Mouse (Mus musculus) embryonic facial prominence, embryonic 14.5 days (tissue): ENCODE measurements around the gene Olfr507. TPM values are rescaled to one million over a fixed set of nuclear protein-coding genes. Genes with fewer than 3 reads are reported as not detected.

Experiments used
- ATAC-seq: fragments of 200-750 bp; cut with Nextera tagmentation; 2 replicates; pipeline ENCODE4 v1.8.0; 2017; ENCODE audit warnings: low read depth, moderate number of reproducible peaks, moderate TSS enrichment
- DNase-seq: peaks from one replicate; pipeline ENCODE4 v3.0.0-alpha.2; 2015; ENCODE audit warnings: low spot score
- H3K27ac ChIP-seq: fragments of 300-500 bp; sonication (generic); replicated peaks from 2 replicates; pipeline ENCODE4 v1.5.1; 2014; ENCODE audit warnings: low read depth, mild to moderate bottlenecking, low read length, moderate library complexity
- H3K27me3 ChIP-seq: fragments of 300-500 bp; sonication (generic); replicated peaks from 2 replicates; pipeline ENCODE4 v1.6.1; 2014; ENCODE audit warnings: low read length; ENCODE audit not compliant: control insufficient read depth, insufficient read depth
- H3K36me3 ChIP-seq: fragments of 300-500 bp; sonication (generic); 2 replicates; pipeline ENCODE4 v1.6.1; 2014; ENCODE audit warnings: low read length, mixed read lengths; ENCODE audit not compliant: control insufficient read depth, insufficient read depth
- H3K4me1 ChIP-seq: fragments of 300-500 bp; sonication (generic); 2 replicates; pipeline ENCODE4 v1.6.1; 2014; ENCODE audit warnings: antibody characterized with exemption, low read length; ENCODE audit not compliant: control insufficient read depth, insufficient read depth
- H3K4me2 ChIP-seq: fragments of 300-500 bp; sonication (generic); 2 replicates; pipeline ENCODE4 v1.6.1; 2014; ENCODE audit warnings: low read depth, mild to moderate bottlenecking, low read length, moderate library complexity, mixed read lengths
- H3K4me3 ChIP-seq: fragments of 300-500 bp; sonication (generic); 2 replicates; pipeline ENCODE4 v1.5.1; 2014; ENCODE audit warnings: low read depth, mild to moderate bottlenecking, low read length
- H3K9ac ChIP-seq: fragments of 300-500 bp; sonication (generic); 2 replicates; pipeline ENCODE4 v1.6.1; 2014; ENCODE audit warnings: low read depth, mild to moderate bottlenecking, low read length, moderate library complexity, mixed read lengths
- H3K9me3 ChIP-seq: fragments of 300-500 bp; sonication (generic); 2 replicates; pipeline ENCODE4 v1.6.1; 2016; ENCODE audit warnings: low read length; ENCODE audit not compliant: control insufficient read depth
- WGBS: fragments of 180-500 bp; shearing (Covaris S2); extraction: QIAGEN DNeasy Blood & Tissue Kit; methylation state at CpG from one replicate; pipeline ENCODE4 v1.1.7; 2014; 5-methylcytosine and 5-hydroxymethylcytosine counted together
- polyA plus RNA-seq: library from polyadenylated mRNA; unstranded; fragments of >200 nt; fragmentation: Nextera tagmentation; extraction: Ambion mirVana; gene quantifications from 2 replicates; pipeline ENCODE4 v1.2.1, GENCODE M21; 2014

Gene Olfr507
- polyA plus RNA-seq, 1 experiment from 2014 or later: not detected

- Histone ChIP-seq H3K4me2 (no peak within 1 kb of the TSS), H3K27ac (no peak within 1 kb of the TSS), H3K4me3 (no peak within 1 kb of the TSS), H3K9ac (no peak within 1 kb of the TSS), H3K9me3 (no peaks in the 10 kb centered on the region), H3K36me3 (no peaks in the 10 kb centered on the region), H3K27me3 (no peaks in the 10 kb centered on the region), H3K4me1 (no peaks in the 10 kb centered on the region)
- ATAC-seq (no peak), DNase-seq (no peak)
- WGBS: 86% methylated on average over 1 of the region's 1 CpGs
Observed at GRCm38 (mm10) chr7:108666118-108666517, 44.5 kb downstream of the Olfr507 start, which contains the start of gene Olfr510. Gene Olfr510, plus strand, starts transcription at chr7:108666418.

GRCm38 (mm10) chr7:108671058-108671457 lies 49.4 kb downstream of the Olfr507 start:
- 62% methylated on average over 1 of the region's 1 CpGs for WGBS
- no peak overlapping the region for H3K4me2 ChIP-seq
- H3K27me3 ChIP-seq: no peaks in the 10 kb centered on the region
- no peak for ATAC-seq
- no peak for DNase-seq
- H3K4me3 ChIP-seq: no peak overlapping the region
- H3K36me3 ChIP-seq: no peaks in the 10 kb centered on the region
- H3K9ac ChIP-seq: no peak overlapping the region
- peaks cover 9% of the 10 kb centered on the region; the same call in 1 of the 2 replicates for H3K9me3 ChIP-seq
- H3K27ac ChIP-seq: no peak overlapping the region
- H3K4me1 ChIP-seq: no peaks in the 10 kb centered on the region

Other genes starting within 250 kb of the Olfr507 start
- gene Olfr495, start 228.6 kb upstream of the Olfr507 start, polyA plus RNA-seq: 0.11 TPM in 1 of 2 replicates, not detected in the other
- not detected in 2 replicates for gene Olfr497, start 201.4 kb upstream of the Olfr507 start, polyA plus RNA-seq
- 0.13 TPM in 1 of 2 replicates, not detected in the other for gene Olfr498, start 156.5 kb upstream of the Olfr507 start, polyA plus RNA-seq
- gene Olfr502, start 96.7 kb upstream of the Olfr507 start, polyA plus RNA-seq: 0.07 TPM in 1 of 2 replicates, not detected in the other
- not detected in 2 replicates for gene Olfr503, start 77.3 kb upstream of the Olfr507 start, polyA plus RNA-seq
- gene Olfr504, start 56.0 kb upstream of the Olfr507 start, polyA plus RNA-seq: not detected in 2 replicates
- gene Olfr506, start 11.0 kb upstream of the Olfr507 start, polyA plus RNA-seq: 0.16 TPM in 1 of 2 replicates, not detected in the other
- not detected in 2 replicates for gene Olfr508, start 8.2 kb downstream of the Olfr507 start, polyA plus RNA-seq
- gene Olfr509, start 30.1 kb downstream of the Olfr507 start, polyA plus RNA-seq: 0.05 and 0.08 TPM in 2 replicates
- not detected in 2 replicates for gene Olfr510, start 44.6 kb downstream of the Olfr507 start, polyA plus RNA-seq
- gene Olfr512, start 91.5 kb downstream of the Olfr507 start, polyA plus RNA-seq: 0.20 TPM in 1 of 2 replicates, not detected in the other
- gene Olfr513, start 129.2 kb downstream of the Olfr507 start, polyA plus RNA-seq: 0.14 TPM in 1 of 2 replicates, not detected in the other
- gene Olfr514, start 204.2 kb downstream of the Olfr507 start, polyA plus RNA-seq: not detected in 2 replicates
- 0.15 TPM in 1 of 2 replicates, not detected in the other for gene Olfr516, start 228.7 kb downstream of the Olfr507 start, polyA plus RNA-seq